19 mouse cellular contexts compared by ENCODE assay signal in the genomic region with DNA sequence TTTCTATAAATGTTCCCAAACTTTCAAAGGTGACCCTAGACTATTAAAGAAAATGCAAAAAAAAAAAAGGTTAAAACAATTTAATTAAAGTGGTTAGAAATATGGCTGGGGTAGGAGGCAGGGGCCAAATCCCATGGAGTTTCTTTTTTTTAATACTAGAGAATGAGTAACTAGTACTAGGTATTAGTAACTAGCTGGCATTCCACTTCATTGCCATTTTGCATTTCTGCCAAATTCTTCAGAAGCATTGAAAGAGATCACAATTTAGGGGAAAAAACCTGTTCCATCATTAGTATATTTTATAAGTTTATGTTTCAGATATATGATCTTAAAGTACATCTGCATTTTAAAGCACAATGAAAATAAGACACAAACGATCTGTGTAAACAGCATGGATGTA.
A peak's percentile ranks its signal among the peaks of the same experiment; 100 is the strongest.
DNase-seq lines count a peak whose midpoint lies in the region; ATAC-seq and TF ChIP-seq lines count a peak whose summit lies in the region.
"Had no signal": no experiment of that assay in that cellular context is flagged by ENCODE, and none has a peak within 500 bp of the region (broad histone marks: within the 10 kb centered on the region; RNA-seq: fewer than 3 reads in every experiment).

No protein-coding gene starts in this region.

- H3K4me2 ChIP-seq in kidney, embryonic 16.5 days (replicated peaks; ENCODE audit: low read depth, low read length), result no peak overlapping the region
- no peak overlapping the region for H3K4me2 ChIP-seq in kidney, embryonic 14.5 days (replicated peaks; ENCODE audit: low read depth, low read length)

- H3K4me3 ChIP-seq in kidney, adult 2 months (ENCODE audit: insufficient read depth, low read depth, low read length), result no peak overlapping the region
- no peak overlapping the region for H3K4me3 ChIP-seq in kidney, embryonic 16.5 days (ENCODE audit: low read length)
- no peak overlapping the region for H3K4me3 ChIP-seq in kidney, embryonic 14.5 days (ENCODE audit: low read length)

- peak overlapping the region; percentile 83 for H3K27ac ChIP-seq in kidney, adult 2 months (ENCODE audit: insufficient read depth, low read depth, low read length)
- H3K27ac ChIP-seq in kidney, embryonic 16.5 days (ENCODE audit: low read length), result no peak overlapping the region
- no peak overlapping the region for H3K27ac ChIP-seq in kidney, embryonic 14.5 days (ENCODE audit: low read depth, low read length)

- 57% methylated on average over 1 of the region's 1 CpGs for WGBS in kidney, adult 2 months
- WGBS in kidney, embryonic 16.5 days, result 79% methylated on average over 1 of the region's 1 CpGs
- 91% methylated on average over 1 of the region's 1 CpGs for WGBS in kidney, embryonic 14.5 days

- no peaks in the 10 kb centered on the region for H3K9me3 ChIP-seq in kidney, embryonic 16.5 days (ENCODE audit: low read length)
- H3K9me3 ChIP-seq in kidney, embryonic 14.5 days (ENCODE audit: control insufficient read depth, low read length), result no peaks in the 10 kb centered on the region

- no peak for TF ChIP-seq CTCF in kidney, adult 2 months (conservative IDR thresholded peaks at IDR 0.05; ENCODE audit: insufficient read depth, insufficient read length, low read depth, low read length)

- H3K9ac ChIP-seq in kidney, embryonic 16.5 days (replicated peaks; ENCODE audit: low read length), result no peak overlapping the region
- H3K9ac ChIP-seq in kidney, embryonic 14.5 days (ENCODE audit: low read depth, low read length), result no peak overlapping the region

- H3K27me3 ChIP-seq in kidney, adult 2 months (replicated peaks; ENCODE audit: control insufficient read depth, insufficient read depth, low read length), result no peaks in the 10 kb centered on the region
- no peaks in the 10 kb centered on the region for H3K27me3 ChIP-seq in kidney, embryonic 16.5 days (ENCODE audit: insufficient read depth, low read length)
- H3K27me3 ChIP-seq in kidney, embryonic 14.5 days (ENCODE audit: control insufficient read depth, insufficient read depth, low read length), result no peaks in the 10 kb centered on the region
- H3K27me3 ChIP-seq: CH12.LX, Patski had no signal

- ATAC-seq in kidney, embryonic 16.5 days (ENCODE audit: low FRiP score, low TSS enrichment), result no peak
- ATAC-seq in kidney, embryonic 14.5 days (ENCODE audit: low FRiP score, low TSS enrichment), result no peak
- ATAC-seq: activated CD4-positive, CD25-positive, alpha-beta regulatory T cell, adult 4 months; CD4-positive, CD25-positive, alpha-beta regulatory T cell, adult 4 months; Patski had no signal

- no peak for TF ChIP-seq POLR2A in kidney, adult 2 months (IDR thresholded peaks at IDR 0.05; ENCODE audit: low read depth, low read length)

- peak; percentile 76 for DNase-seq in kidney, adult 2 months
- peak; percentile 76 for DNase-seq in kidney, adult 9 months
- DNase-seq: adrenal gland, adult 2 months; adrenal gland, adult 8-10 months; adrenal gland, postnatal 10 days; adrenal gland, postnatal 14 days; adrenal gland, postnatal 25 days; adrenal gland, postnatal 36 days; B cell, adult 2 months; cerebellum, adult 11 months; cerebellum, adult 11-12 months; cerebellum, adult 18-20 months had no signal

- peaks cover 19% of the 10 kb centered on the region; the same call in 1 of the 2 replicates for H3K4me1 ChIP-seq in kidney, adult 2 months (ENCODE audit: control insufficient read depth, insufficient read depth, low read length)
- no peaks in the 10 kb centered on the region for H3K4me1 ChIP-seq in kidney, embryonic 16.5 days (ENCODE audit: insufficient read depth, low read length)
- H3K4me1 ChIP-seq in kidney, embryonic 14.5 days (ENCODE audit: control insufficient read depth, insufficient read depth, low read length), result no peaks in the 10 kb centered on the region

- H3K36me3 ChIP-seq in kidney, adult 2 months (ENCODE audit: control insufficient read depth, insufficient read depth, low read length), result no peaks in the 10 kb centered on the region
- H3K36me3 ChIP-seq in kidney, embryonic 16.5 days (ENCODE audit: insufficient read depth, low read length), result no peaks in the 10 kb centered on the region
- no peaks in the 10 kb centered on the region for H3K36me3 ChIP-seq in kidney, embryonic 14.5 days (ENCODE audit: control insufficient read depth, insufficient read depth, low read length)
- H3K36me3 ChIP-seq: G1E had no signal
